Mouse (Mus musculus) liver, embryonic 14.5 days (tissue): ENCODE measurements around the gene Kcnq5.

Experiments
- CTCF ChIP-seq: IDR thresholded peaks from 2 replicates; pipeline ENCODE4 v1.5.1; 2016; ENCODE audit warnings: antibody characterized with exemption, low read depth, control low read depth
- EP300 ChIP-seq: IDR thresholded peaks from 2 replicates; pipeline ENCODE4 v1.6.1; 2016; ENCODE audit warnings: antibody characterized with exemption, low read depth

- TF ChIP-seq CTCF: no peak
- no peak for TF ChIP-seq EP300
Observed at GRCm38 (mm10) chr1:21539486-21539885, 422.3 kb downstream of the Kcnq5 start.
